Mouse (Mus musculus): Measurements from ENCODE around the gene Nanos3. TPM values are rescaled to one million over a fixed set of nuclear protein-coding genes. Genes with fewer than 3 reads are reported as not detected.
A peak's percentile ranks its signal among the peaks of the same experiment; 100 is the strongest.

Nanos3 gene
- polyA plus RNA-seq, 1 experiment = 2.3 TPM

DNA sequence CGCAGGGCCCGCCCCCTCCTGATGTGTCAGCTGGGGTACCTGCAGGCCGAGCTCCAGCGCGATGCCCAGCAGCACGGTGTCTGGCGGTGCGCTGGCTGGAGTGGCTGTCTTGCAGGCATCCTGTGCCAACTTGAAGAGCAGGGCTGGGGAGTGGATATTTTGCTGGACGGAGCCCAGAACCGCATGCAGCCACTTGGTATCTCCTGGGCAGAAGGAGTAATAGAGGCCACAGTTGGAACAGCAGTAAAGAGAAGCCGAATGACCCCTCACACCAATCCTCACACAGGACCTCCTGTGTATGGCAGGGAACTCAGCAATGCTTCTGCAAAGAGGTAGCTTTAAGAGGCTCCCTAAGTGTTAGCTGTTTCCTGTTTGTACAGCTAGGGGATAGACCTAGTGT lies 32.2 kb upstream of the Nanos3 start:
- no peak for DNase-seq
- Histone ChIP-seq H3K4me1 (ENCODE audit: control insufficient read depth, insufficient read depth, low read length) (no peaks in the 10 kb centered on the region; the same call in 1 of the 2 replicates), H3K4me3 (replicated peaks; ENCODE audit: insufficient read depth, low read depth, low read length) (no peak overlapping the region), H3K27ac (ENCODE audit: insufficient read depth, low read length) (no peak overlapping the region), H3K27me3 (ENCODE audit: control insufficient read depth, insufficient read depth, low read length) (no peaks in the 10 kb centered on the region)
- TF ChIP-seq POLR2A (IDR thresholded peaks at IDR 0.05; ENCODE audit: borderline replicate concordance, insufficient read depth, low read length) (no peak), CTCF (IDR thresholded peaks at IDR 0.05; ENCODE audit: borderline replicate concordance, insufficient read depth, low read depth, low read length) (no peak)
- 74% methylated on average over 11 of the region's 11 CpGs for WGBS

- no peak for DNase-seq
- H3K27ac ChIP-seq (ENCODE audit: insufficient read depth, low read length) = no peak overlapping the region
Observed at GRCm38 (mm10) chr8:84213277-84213676, 28.3 kb upstream of the Nanos3 start.

DNA sequence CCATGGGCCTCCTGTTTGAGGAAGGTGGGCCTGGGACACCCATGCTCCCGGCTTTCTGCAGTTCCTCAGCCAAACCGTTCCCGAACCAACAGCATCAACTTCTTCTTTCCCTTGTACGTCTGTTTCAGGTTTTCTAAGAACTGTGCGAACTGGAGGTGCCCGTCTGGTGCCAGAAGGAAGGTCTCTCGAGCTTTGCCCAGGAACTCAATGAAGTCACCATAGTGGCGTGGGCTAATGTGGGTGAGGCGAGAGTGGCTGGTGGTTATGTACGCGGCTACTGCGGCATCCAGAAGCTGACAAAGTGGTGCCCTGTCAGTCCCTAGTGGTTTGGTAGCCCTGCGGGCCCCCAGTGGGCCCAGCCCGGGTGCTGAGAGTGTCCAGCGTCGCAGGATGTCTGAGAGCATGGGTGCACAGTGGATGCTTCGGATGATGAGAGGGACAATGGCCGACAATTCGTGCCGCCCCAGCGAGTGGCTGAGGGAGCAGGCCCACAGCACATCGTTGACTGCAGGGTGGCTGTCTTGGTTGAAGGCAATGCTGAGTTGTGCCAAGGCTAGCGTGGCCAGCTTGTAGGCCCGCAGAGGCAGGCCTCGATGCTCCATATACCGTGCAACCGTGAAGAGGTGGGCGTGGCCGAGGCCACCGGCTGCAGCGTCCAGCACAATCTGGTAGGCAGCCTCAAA lies 27.0 kb upstream of the Nanos3 start:
- no peak for TF ChIP-seq CTCF (IDR thresholded peaks at IDR 0.05; ENCODE audit: borderline replicate concordance, insufficient read depth, low read depth, low read length)
- TF ChIP-seq POLR2A (IDR thresholded peaks at IDR 0.05; ENCODE audit: borderline replicate concordance, insufficient read depth, low read length) = no peak
- WGBS = 82% methylated on average over 31 of the region's 31 CpGs

More at GRCm38 (mm10) chr8:84213277-84213676, 28.3 kb upstream of the Nanos3 start:
- Histone ChIP-seq H3K27me3 (ENCODE audit: control insufficient read depth, insufficient read depth, low read length) (no peaks in the 10 kb centered on the region), H3K4me3 (replicated peaks; ENCODE audit: insufficient read depth, low read depth, low read length) (no peak overlapping the region), H3K4me1 (ENCODE audit: control insufficient read depth, insufficient read depth, low read length) (peaks cover 3% of the 10 kb centered on the region; the same call in 1 of the 2 replicates)
- WGBS = 89% methylated on average over 4 of the region's 4 CpGs
- no peak for TF ChIP-seq CTCF (IDR thresholded peaks at IDR 0.05; ENCODE audit: borderline replicate concordance, insufficient read depth, low read depth, low read length)
- TF ChIP-seq POLR2A (IDR thresholded peaks at IDR 0.05; ENCODE audit: borderline replicate concordance, insufficient read depth, low read length) = no peak

GRCm38 (mm10) chr8:84211202-84211601 lies 26.2 kb upstream of the Nanos3 start:
- WGBS = 77% methylated on average over 3 of the region's 3 CpGs
- TF ChIP-seq POLR2A (IDR thresholded peaks at IDR 0.05; ENCODE audit: borderline replicate concordance, insufficient read depth, low read length) (no peak), CTCF (IDR thresholded peaks at IDR 0.05; ENCODE audit: borderline replicate concordance, insufficient read depth, low read depth, low read length) (no peak)

More for the DNA sequence above, 27.0 kb upstream of the Nanos3 start:
- H3K27me3 ChIP-seq (ENCODE audit: control insufficient read depth, insufficient read depth, low read length) = no peaks in the 10 kb centered on the region
- no peak overlapping the region for H3K4me3 ChIP-seq (replicated peaks; ENCODE audit: insufficient read depth, low read depth, low read length)
- H3K4me1 ChIP-seq (ENCODE audit: control insufficient read depth, insufficient read depth, low read length) = peaks cover 3% of the 10 kb centered on the region; the same call in 1 of the 2 replicates
- no peak overlapping the region for H3K27ac ChIP-seq (ENCODE audit: insufficient read depth, low read length)
- no peak for DNase-seq

GRCm38 (mm10) chr8:84210167-84210791 lies 25.3 kb upstream of the Nanos3 start:
- H3K4me1 ChIP-seq (ENCODE audit: control insufficient read depth, insufficient read depth, low read length) = peaks cover 3% of the 10 kb centered on the region; the same call in 1 of the 2 replicates
- DNase-seq = peak; percentile 72 to 86
- peak overlapping the region; percentile 51 for H3K4me3 ChIP-seq (replicated peaks; ENCODE audit: insufficient read depth, low read depth, low read length)
- WGBS = 51% methylated on average over 34 of the region's 34 CpGs
- no peaks in the 10 kb centered on the region for H3K27me3 ChIP-seq (ENCODE audit: control insufficient read depth, insufficient read depth, low read length)
- H3K27ac ChIP-seq (ENCODE audit: insufficient read depth, low read length) = no peak overlapping the region
- TF ChIP-seq POLR2A (IDR thresholded peaks at IDR 0.05; ENCODE audit: borderline replicate concordance, insufficient read depth, low read length) (no peak), CTCF (IDR thresholded peaks at IDR 0.05; ENCODE audit: borderline replicate concordance, insufficient read depth, low read depth, low read length) (peak; percentile 82)

More at GRCm38 (mm10) chr8:84211202-84211601, 26.2 kb upstream of the Nanos3 start:
- H3K4me1 ChIP-seq (ENCODE audit: control insufficient read depth, insufficient read depth, low read length) = peaks cover 3% of the 10 kb centered on the region; the same call in 1 of the 2 replicates
- H3K27me3 ChIP-seq (ENCODE audit: control insufficient read depth, insufficient read depth, low read length) = no peaks in the 10 kb centered on the region
- no peak for DNase-seq
- no peak overlapping the region for H3K27ac ChIP-seq (ENCODE audit: insufficient read depth, low read length)
- no peak overlapping the region for H3K4me3 ChIP-seq (replicated peaks; ENCODE audit: insufficient read depth, low read depth, low read length)

GRCm38 (mm10) chr8:84208381-84209380 lies 23.7 kb upstream of the Nanos3 start:
- no peaks in the 10 kb centered on the region for H3K27me3 ChIP-seq (ENCODE audit: control insufficient read depth, insufficient read depth, low read length)
- H3K4me3 ChIP-seq (replicated peaks; ENCODE audit: insufficient read depth, low read depth, low read length) = no peak overlapping the region
- H3K4me1 ChIP-seq (ENCODE audit: control insufficient read depth, insufficient read depth, low read length) = peaks cover 3% of the 10 kb centered on the region; the same call in 1 of the 2 replicates
- no peak for DNase-seq
- no peak for TF ChIP-seq POLR2A (IDR thresholded peaks at IDR 0.05; ENCODE audit: borderline replicate concordance, insufficient read depth, low read length)
- no peak for TF ChIP-seq CTCF (IDR thresholded peaks at IDR 0.05; ENCODE audit: borderline replicate concordance, insufficient read depth, low read depth, low read length)
- H3K27ac ChIP-seq (ENCODE audit: insufficient read depth, low read length) = no peak overlapping the region
- 33% methylated on average over 17 of the region's 17 CpGs for WGBS

- Histone ChIP-seq H3K27me3 (ENCODE audit: control insufficient read depth, insufficient read depth, low read length) (no peaks in the 10 kb centered on the region), H3K4me1 (ENCODE audit: control insufficient read depth, insufficient read depth, low read length) (peaks cover 3% of the 10 kb centered on the region; the same call in 1 of the 2 replicates), H3K27ac (ENCODE audit: insufficient read depth, low read length) (no peak overlapping the region), H3K4me3 (replicated peaks; ENCODE audit: insufficient read depth, low read depth, low read length) (no peak overlapping the region)
- no peak for DNase-seq
- TF ChIP-seq POLR2A (IDR thresholded peaks at IDR 0.05; ENCODE audit: borderline replicate concordance, insufficient read depth, low read length) (no peak), CTCF (IDR thresholded peaks at IDR 0.05; ENCODE audit: borderline replicate concordance, insufficient read depth, low read depth, low read length) (no peak)
- 72% methylated on average over 7 of the region's 7 CpGs for WGBS
Observed at GRCm38 (mm10) chr8:84207811-84208210, 22.8 kb upstream of the Nanos3 start.
